Mouse (Mus musculus) stomach, postnatal 0 days (tissue): ENCODE results near the gene Tln1. TPM values are rescaled to one million over a fixed set of nuclear protein-coding genes. Genes with fewer than 3 reads are reported as not detected.

Experiments used
- ATAC-seq: fragments of 200-750 bp; cut with Nextera tagmentation; 2 replicates; pipeline ENCODE4 v1.8.0; 2017; ENCODE audit not compliant: low FRiP score, low TSS enrichment
- DNase-seq: peaks from one replicate; pipeline ENCODE4 v3.0.0-alpha.2; 2016; ENCODE audit warnings: low spot score
- H3K27ac ChIP-seq: fragments of 300-500 bp; sonication (generic); replicated peaks from 2 replicates; pipeline ENCODE4 v1.5.1; 2014; ENCODE audit warnings: mild to moderate bottlenecking, control low read depth
- H3K27me3 ChIP-seq: fragments of 300-500 bp; sonication (generic); 2 replicates; pipeline ENCODE4 v1.6.1; 2014; ENCODE audit warnings: low read length; ENCODE audit not compliant: control insufficient read depth, insufficient read depth
- H3K36me3 ChIP-seq: fragments of 300-500 bp; sonication (generic); 2 replicates; pipeline ENCODE4 v1.6.1; 2014; ENCODE audit warnings: low read length, mixed read lengths; ENCODE audit not compliant: control insufficient read depth, insufficient read depth
- H3K4me1 ChIP-seq: fragments of 300-500 bp; sonication (generic); replicated peaks from 2 replicates; pipeline ENCODE4 v1.6.1; 2014; ENCODE audit warnings: antibody characterized with exemption; ENCODE audit not compliant: control insufficient read depth, insufficient read depth
- H3K4me2 ChIP-seq: fragments of 300-500 bp; sonication (generic); replicated peaks from 2 replicates; pipeline ENCODE4 v1.6.1; 2014; ENCODE audit warnings: low read depth, mild to moderate bottlenecking, control low read depth, moderate library complexity
- H3K4me3 ChIP-seq: fragments of 300-500 bp; sonication (generic); 2 replicates; pipeline ENCODE4 v1.5.1; 2014; ENCODE audit warnings: low read depth, low read length, control low read depth
- H3K9ac ChIP-seq: fragments of 300-500 bp; sonication (generic); 2 replicates; pipeline ENCODE4 v1.6.1; 2014; ENCODE audit warnings: mild to moderate bottlenecking, low read length, control low read depth, mixed read lengths
- H3K9me3 ChIP-seq: fragments of 300-500 bp; sonication (generic); 2 replicates; pipeline ENCODE4 v1.6.1; 2016; ENCODE audit warnings: low read length; ENCODE audit not compliant: control insufficient read depth
- CTCF ChIP-seq: IDR thresholded peaks from 2 replicates; pipeline ENCODE4 v1.5.1; 2016; ENCODE audit warnings: antibody characterized with exemption, low read depth, mild to moderate bottlenecking, moderate library complexity
- EP300 ChIP-seq: optimal IDR thresholded peaks from 2 replicates; pipeline ENCODE3; 2016; ENCODE audit warnings: antibody characterized with exemption
- WGBS: fragments of 180-500 bp; shearing (Covaris S2); extraction: QIAGEN DNeasy Blood & Tissue Kit; methylation state at CpG from one replicate; pipeline ENCODE4 v1.1.7; 2014; 5-methylcytosine and 5-hydroxymethylcytosine counted together
- polyA plus RNA-seq: library from polyadenylated mRNA; unstranded; fragments of >200 nt; fragmentation: Nextera tagmentation; extraction: Ambion mirVana; gene quantifications from 2 replicates; pipeline ENCODE4 v1.2.1, GENCODE M21; 2015

Tln1 gene
- polyA plus RNA-seq, 1 experiment from 2014 or later = 60.3 TPM

GRCm38 (mm10) chr4:43481894-43482456, 80.5 kb downstream of the Tln1 start:
- Histone ChIP-seq H3K4me1 (no peaks in the 10 kb centered on the region), H3K27ac (no peak overlapping the region), H3K27me3 (no peaks in the 10 kb centered on the region), H3K4me2 (no peak overlapping the region), H3K4me3 (no peak overlapping the region), H3K36me3 (no peaks in the 10 kb centered on the region), H3K9ac (no peak overlapping the region), H3K9me3 (no peaks in the 10 kb centered on the region)
- ATAC-seq (no peak), DNase-seq (no peak)
- TF ChIP-seq CTCF (no peak), EP300 (no peak)
- WGBS = 74% methylated on average over 7 of the region's 7 CpGs

Other genes starting within 250 kb of the Tln1 start
- 10.7 and 11.5 TPM in 2 replicates for gene Rusc2, start 180.7 kb downstream of the Tln1 start, polyA plus RNA-seq
- gene Fam166b, start 133.6 kb downstream of the Tln1 start, polyA plus RNA-seq = 0.12 and 0.27 TPM in 2 replicates
- 4.7 TPM in 2 replicates for gene Tesk1, start 120.8 kb downstream of the Tln1 start, polyA plus RNA-seq
- 2.8 and 3.2 TPM in 2 replicates for gene Cd72, start 108.1 kb downstream of the Tln1 start, polyA plus RNA-seq
- not detected in 2 replicates for gene Sit1, start 79.0 kb downstream of the Tln1 start, polyA plus RNA-seq
- 118 and 120 TPM in 2 replicates for gene Ccdc107, start 69.8 kb downstream of the Tln1 start, polyA plus RNA-seq
- gene Arhgef39, start 63.0 kb downstream of the Tln1 start, polyA plus RNA-seq = 10.7 and 11.8 TPM in 2 replicates
- 2.6 and 3.1 TPM in 2 replicates for gene Car9, start 55.7 kb downstream of the Tln1 start, polyA plus RNA-seq
- gene Tpm2, start 38.9 kb downstream of the Tln1 start, polyA plus RNA-seq = 2,018 and 2,237 TPM in 2 replicates
- gene Creb3, start 359 bp downstream of the Tln1 start, polyA plus RNA-seq = 85.6 and 89.2 TPM in 2 replicates
- 11.7 and 13.0 TPM in 2 replicates for gene Rgp1, start 16.0 kb upstream of the Tln1 start, polyA plus RNA-seq
- gene Gba2, start 16.2 kb upstream of the Tln1 start, polyA plus RNA-seq = 25.0 and 26.1 TPM in 2 replicates
- gene Msmp, start 21.8 kb upstream of the Tln1 start, polyA plus RNA-seq = 0.25 and 0.34 TPM in 2 replicates
- gene Npr2, start 69.2 kb upstream of the Tln1 start, polyA plus RNA-seq = 4.8 and 6.7 TPM in 2 replicates
- gene Spag8, start 90.9 kb upstream of the Tln1 start, polyA plus RNA-seq = 0.23 and 0.38 TPM in 2 replicates
- 150 and 152 TPM in 2 replicates for gene Hint2, start 93.8 kb upstream of the Tln1 start, polyA plus RNA-seq
- gene Tmem8b, start 106.3 kb upstream of the Tln1 start, polyA plus RNA-seq = 2.0 and 2.4 TPM in 2 replicates
- 3.1 and 3.6 TPM in 2 replicates for gene Fam221b, start 106.5 kb upstream of the Tln1 start, polyA plus RNA-seq
- gene Olfr70, start 138.1 kb upstream of the Tln1 start, polyA plus RNA-seq = not detected in 2 replicates
- not detected in 2 replicates for gene Olfr71, start 147.6 kb upstream of the Tln1 start, polyA plus RNA-seq
- gene Hrct1, start 164.5 kb upstream of the Tln1 start, polyA plus RNA-seq = 6.1 and 7.8 TPM in 2 replicates
- 0.27 and 0.30 TPM in 2 replicates for gene Spaar, start 167.3 kb upstream of the Tln1 start, polyA plus RNA-seq
- not detected in 2 replicates for gene Olfr159, start 208.3 kb upstream of the Tln1 start, polyA plus RNA-seq